In the genomic region with DNA sequence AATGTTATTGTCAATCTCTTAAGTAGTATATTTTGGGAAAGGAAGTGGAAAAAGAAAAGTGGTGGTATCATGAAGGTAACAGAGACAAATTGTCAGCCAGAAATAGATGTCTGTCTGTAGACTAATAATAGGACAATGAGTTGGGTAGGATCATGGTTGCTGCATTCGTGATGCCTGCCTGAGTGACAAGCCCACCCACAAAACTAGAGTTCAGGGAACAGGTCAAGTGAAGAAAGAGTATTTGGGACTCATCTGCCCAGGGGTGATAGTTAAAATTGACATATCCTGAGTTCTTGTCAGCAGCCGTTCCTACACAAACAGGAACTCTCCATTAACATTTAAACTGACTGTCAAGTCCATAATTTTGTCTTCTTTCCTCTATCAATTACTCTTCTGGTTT, we compare ENCODE assay signal across 35 mouse cellular contexts.
"Had no signal": no experiment of that assay in that cellular context is flagged by ENCODE, and none has a peak within 500 bp of the region (broad histone marks: within the 10 kb centered on the region; RNA-seq: fewer than 3 reads in every experiment).

No protein-coding gene starts in this region.

- H3K4me3 ChIP-seq: heart, embryonic 10.5 days; heart, embryonic 12.5 days; heart, embryonic 13.5 days; heart, embryonic 15.5 days; hindbrain, embryonic 10.5 days; hindbrain, embryonic 12.5 days; hindbrain, embryonic 13.5 days; hindbrain, embryonic 15.5 days; intestine, embryonic 15.5 days; kidney, embryonic 15.5 days; layer of hippocampus, adult 2 months had no signal

- H3K27me3 ChIP-seq: heart, embryonic 12.5 days; heart, embryonic 13.5 days; heart, embryonic 15.5 days; hindbrain, embryonic 12.5 days; hindbrain, embryonic 13.5 days; hindbrain, embryonic 15.5 days; intestine, embryonic 15.5 days; kidney, embryonic 15.5 days had no signal

- H3K4me2 ChIP-seq: heart, embryonic 11.5 days; heart, embryonic 12.5 days; heart, embryonic 13.5 days; heart, embryonic 15.5 days; hindbrain, embryonic 12.5 days; hindbrain, embryonic 13.5 days; hindbrain, embryonic 14.5 days; hindbrain, embryonic 15.5 days; intestine, embryonic 15.5 days; kidney, embryonic 15.5 days had no signal

- H3K27ac ChIP-seq: heart, embryonic 10.5 days; heart, embryonic 13.5 days; heart, embryonic 15.5 days; hindbrain, embryonic 10.5 days; hindbrain, embryonic 12.5 days; hindbrain, embryonic 13.5 days; hindbrain, embryonic 14.5 days; hindbrain, embryonic 15.5 days; hindbrain, postnatal 0 days; intestine, embryonic 15.5 days; kidney, embryonic 15.5 days; kidney, postnatal 0 days; layer of hippocampus, adult 2 months had no signal

- DNase-seq: heart, postnatal 10 days; heart, postnatal 14 days; heart, postnatal 36 days; heart, postnatal 4 days; kidney, adult 11 months; kidney, adult 18-20 months; kidney, adult 2 months; kidney, adult 8-10 months; kidney, adult 9 months; kidney, postnatal 10 days; kidney, postnatal 14 days; kidney, postnatal 25 days; kidney, postnatal 36 days; kidney, postnatal 4 days; layer of hippocampus, adult 9-11 months; layer of hippocampus, postnatal 36 days had no signal

- H3K9ac ChIP-seq: heart, embryonic 12.5 days; heart, embryonic 13.5 days; heart, embryonic 15.5 days; hindbrain, embryonic 12.5 days; hindbrain, embryonic 13.5 days; hindbrain, embryonic 14.5 days; hindbrain, embryonic 15.5 days; intestine, embryonic 15.5 days; kidney, embryonic 15.5 days had no signal

- H3K4me1 ChIP-seq: heart, embryonic 10.5 days; heart, embryonic 12.5 days; heart, embryonic 13.5 days; heart, embryonic 15.5 days; hindbrain, embryonic 10.5 days; hindbrain, embryonic 12.5 days; hindbrain, embryonic 13.5 days; hindbrain, embryonic 15.5 days; intestine, embryonic 15.5 days; kidney, embryonic 15.5 days had no signal

- H3K9me3 ChIP-seq: heart, embryonic 10.5 days; heart, embryonic 12.5 days; heart, embryonic 13.5 days; heart, embryonic 15.5 days; hindbrain, embryonic 10.5 days; hindbrain, embryonic 12.5 days; hindbrain, embryonic 13.5 days; hindbrain, embryonic 15.5 days; intestine, embryonic 15.5 days; kidney, embryonic 15.5 days had no signal

- H3K36me3 ChIP-seq: heart, embryonic 10.5 days; heart, embryonic 12.5 days; heart, embryonic 13.5 days; heart, embryonic 15.5 days; hindbrain, embryonic 10.5 days; hindbrain, embryonic 12.5 days; hindbrain, embryonic 13.5 days; hindbrain, embryonic 15.5 days; intestine, embryonic 15.5 days; kidney, embryonic 15.5 days had no signal

- ATAC-seq: hindbrain, embryonic 16.5 days; hindbrain, postnatal 0 days; inflammation-experienced regulatory T-cells, adult 6 months; intestine, embryonic 15.5 days; intestine, embryonic 16.5 days; intestine, postnatal 0 days had no signal
